7 mouse cellular contexts compared by ENCODE assay signal in genomic region chr1:39193862-39194675, GRCm38 (mm10). TPM values are rescaled to one million over a fixed set of nuclear protein-coding genes. Genes with fewer than 3 reads are reported as not detected.
A peak's percentile ranks its signal among the peaks of the same experiment; 100 is the strongest.
DNase-seq lines count a peak whose midpoint lies in the region; ATAC-seq and TF ChIP-seq lines count a peak whose summit lies in the region.

No protein-coding gene starts in this region.

- H3K4me3 ChIP-seq in ES-E14 (ENCODE audit: insufficient read depth in 1 of 2, low read depth in 1 of 2, low read length in 2 of 2, poor library complexity in 1 of 2, severe bottlenecking in 1 of 2) = peak overlapping the region; percentile 73 to 98
- H3K4me3 ChIP-seq in embryonic facial prominence, embryonic 13.5 days = peak overlapping the region; percentile 74
- peak overlapping the region; percentile 72 for H3K4me3 ChIP-seq in midbrain, embryonic 11.5 days (ENCODE audit: low read depth, low read length)
- H3K4me3 ChIP-seq in stomach, embryonic 15.5 days (replicated peaks) = peak overlapping the region; percentile 60

- in situ Hi-C loops in ES-E14 (cut with MboI; ENCODE audit: low sequenced_read_pairs in 2 of 2, unreplicated experiment in 2 of 2) = loop anchor here in 1 of 2 experiments (25.0 kb wide), 1 partner anchor 182 kb away; no protein-coding TSS in a partner anchor

- under 1% methylated on average over 69 of the region's 76 CpGs for WGBS in embryonic facial prominence, embryonic 13.5 days
- under 1% methylated on average over 68 of the region's 76 CpGs for WGBS in midbrain, embryonic 11.5 days
- under 1% methylated on average over 74 of the region's 76 CpGs for WGBS in stomach, embryonic 15.5 days

- H3K36me3 ChIP-seq in ES-E14 (ENCODE audit: control insufficient read depth, insufficient read depth, low read length, poor library complexity, severe bottlenecking) = no peaks in the 10 kb centered on the region
- H3K36me3 ChIP-seq in embryonic facial prominence, embryonic 13.5 days = no peaks in the 10 kb centered on the region
- no peaks in the 10 kb centered on the region for H3K36me3 ChIP-seq in midbrain, embryonic 11.5 days (ENCODE audit: control insufficient read depth, insufficient read depth, low read length)
- no peaks in the 10 kb centered on the region for H3K36me3 ChIP-seq in stomach, embryonic 15.5 days

- ATAC-seq in embryonic facial prominence, embryonic 13.5 days (ENCODE audit: insufficient number of reproducible peaks, insufficient read depth, low FRiP score, low TSS enrichment, low read depth) = no peak
- peak; percentile 78 for ATAC-seq in midbrain, embryonic 11.5 days (ENCODE audit: low FRiP score)
- peak; percentile 59; the same call in 1 of the 2 replicates for ATAC-seq in stomach, embryonic 15.5 days (ENCODE audit: insufficient read depth, low FRiP score, low read depth)

- intact Hi-C loops in heart, postnatal 36 days (cut with DNase I) = loop anchor here (1.0 to 5.0 kb wide), 2 partner anchors 148 to 184 kb away; no protein-coding TSS in a partner anchor

- H3K9me3 ChIP-seq in ES-E14 (ENCODE audit: control insufficient read depth, insufficient read depth, low read depth, low read length) = no peaks in the 10 kb centered on the region
- no peaks in the 10 kb centered on the region for H3K9me3 ChIP-seq in embryonic facial prominence, embryonic 13.5 days
- no peaks in the 10 kb centered on the region for H3K9me3 ChIP-seq in midbrain, embryonic 11.5 days (ENCODE audit: control insufficient read depth, low read length)
- H3K9me3 ChIP-seq in stomach, embryonic 15.5 days = no peaks in the 10 kb centered on the region

- peak overlapping the region; percentile 98 for H3K4me2 ChIP-seq in embryonic facial prominence, embryonic 13.5 days
- H3K4me2 ChIP-seq in midbrain, embryonic 11.5 days = peak overlapping the region; percentile 99
- H3K4me2 ChIP-seq in stomach, embryonic 15.5 days = peak overlapping the region; percentile 100

- H3K27me3 ChIP-seq in embryonic facial prominence, embryonic 13.5 days = peaks cover 68% of the 10 kb centered on the region
- H3K27me3 ChIP-seq in midbrain, embryonic 11.5 days (ENCODE audit: control insufficient read depth, insufficient read depth, low read length) = peaks cover 43% of the 10 kb centered on the region
- H3K27me3 ChIP-seq in stomach, embryonic 15.5 days (replicated peaks) = peaks cover 13% of the 10 kb centered on the region

- H3K27ac ChIP-seq in ES-E14 (ENCODE audit: insufficient read depth, low read depth, low read length, poor library complexity, severe bottlenecking) = no peak overlapping the region
- H3K27ac ChIP-seq in embryonic facial prominence, embryonic 13.5 days = no peak overlapping the region
- no peak overlapping the region for H3K27ac ChIP-seq in midbrain, embryonic 11.5 days (ENCODE audit: low read depth, low read length)
- no peak overlapping the region for H3K27ac ChIP-seq in stomach, embryonic 15.5 days

- DNase-seq in ES-E14 (ENCODE audit: low read depth, low spot score) = no peak
- DNase-seq in adrenal gland, postnatal 10 days = peak; percentile 73
- DNase-seq in heart, postnatal 36 days = peak; percentile 38 to 63
- DNase-seq in layer of hippocampus, postnatal 25 days (ENCODE audit: extremely low spot score in 1 of 2, low spot score in 1 of 2) = peak; percentile 44 to 63
- peak; percentile 95 for DNase-seq in midbrain, embryonic 11.5 days (ENCODE audit: low spot score, missing footprints)

- peak overlapping the region; percentile 87 for H3K9ac ChIP-seq in ES-E14 (ENCODE audit: insufficient read depth, low read depth, low read length, poor library complexity, severe bottlenecking)
- peak overlapping the region; percentile 76 for H3K9ac ChIP-seq in embryonic facial prominence, embryonic 13.5 days
- H3K9ac ChIP-seq in midbrain, embryonic 11.5 days (ENCODE audit: low read length) = peak overlapping the region; percentile 58
- H3K9ac ChIP-seq in stomach, embryonic 15.5 days = peak overlapping the region; percentile 40

- H3K4me1 ChIP-seq in ES-E14 (ENCODE audit: control insufficient read depth in 2 of 2, insufficient read depth in 2 of 2, low read length in 2 of 2, poor library complexity in 1 of 2) = peaks cover 0 to 6% of the 10 kb centered on the region in 2 experiments; a peak in 1 of 4 replicates
- H3K4me1 ChIP-seq in embryonic facial prominence, embryonic 13.5 days = peaks cover 28% of the 10 kb centered on the region
- H3K4me1 ChIP-seq in midbrain, embryonic 11.5 days (ENCODE audit: control insufficient read depth, insufficient read depth, low read length) = peaks cover 8% of the 10 kb centered on the region
- peaks cover 20% of the 10 kb centered on the region for H3K4me1 ChIP-seq in stomach, embryonic 15.5 days

TF ChIP-seq in ES-E14, 5 proteins besides CTCF, POLR2A, EP300 and RAD21:
- TF ChIP-seq MAFK (IDR thresholded peaks at IDR 0.05; ENCODE audit: insufficient read depth, low read depth, low read length) = no peak
- TF ChIP-seq CHD2 (IDR thresholded peaks at IDR 0.05; ENCODE audit: low read depth, low read length) = no peak
- no peak for TF ChIP-seq HCFC1 (IDR thresholded peaks at IDR 0.05; ENCODE audit: borderline replicate concordance, insufficient read depth, low read length)
- TF ChIP-seq ZNF384 (IDR thresholded peaks at IDR 0.05; ENCODE audit: low read depth, low read length) = no peak
- no peak for TF ChIP-seq ZC3H11A (IDR thresholded peaks at IDR 0.05; ENCODE audit: borderline replicate concordance, low read depth, low read length)

RNA-seq across cellular contexts. Expression of gene Npas2, which starts 0.5 kb away (rescaled TPM):
- total RNA-seq in ES-E14 (2012; rRNA removed) = 0.09 and 0.42 TPM in 2 replicates
- 1 to 10 TPM; 6.2 to 7.6 TPM for total RNA-seq in adrenal gland, postnatal 10 days (2021)
- polyA plus RNA-seq in embryonic facial prominence, embryonic 13.5 days (2015; fragmentation: Nextera tagmentation; extraction: Ambion mirVana) = 0.73 and 1.7 TPM in 2 replicates
- 1 to 10 TPM; 2.7 to 4.6 TPM for total RNA-seq in heart, postnatal 36 days (2021)
- 10 to 100 TPM; 28.0 to 30.4 TPM for total RNA-seq in layer of hippocampus, postnatal 25 days (2021)
- 0.05 and 0.10 TPM in 2 replicates for polyA plus RNA-seq in midbrain, embryonic 11.5 days (2014; fragmentation: Nextera tagmentation; extraction: Ambion mirVana)
- polyA plus RNA-seq in stomach, embryonic 15.5 days (2015; fragmentation: Nextera tagmentation; extraction: Ambion mirVana) = 2.2 and 2.4 TPM in 2 replicates
